Mouse (Mus musculus) CH12F3 (cell line): Measurements from ENCODE around the gene Rint1.

Experiments
- in situ Hi-C: fragments of 300-500 bp; cut with MboI; formaldehyde crosslinking; loops from 2 replicates; pipeline ENCODE4 v1.14.3; 2020; ENCODE audit warnings: low sequenced_read_pairs

Rint1 gene

GRCm38 (mm10) chr5:23787536-23788389 is at the start of gene Rint1:
Rint1 (plus strand) TSS chr5:23787711.
- in situ Hi-C loops, result no loop called here

GRCm38 (mm10) chr5:23743261-23743660 is 44.2 kb upstream of the Rint1 start:
- in situ Hi-C loops, result no loop called here

DNA sequence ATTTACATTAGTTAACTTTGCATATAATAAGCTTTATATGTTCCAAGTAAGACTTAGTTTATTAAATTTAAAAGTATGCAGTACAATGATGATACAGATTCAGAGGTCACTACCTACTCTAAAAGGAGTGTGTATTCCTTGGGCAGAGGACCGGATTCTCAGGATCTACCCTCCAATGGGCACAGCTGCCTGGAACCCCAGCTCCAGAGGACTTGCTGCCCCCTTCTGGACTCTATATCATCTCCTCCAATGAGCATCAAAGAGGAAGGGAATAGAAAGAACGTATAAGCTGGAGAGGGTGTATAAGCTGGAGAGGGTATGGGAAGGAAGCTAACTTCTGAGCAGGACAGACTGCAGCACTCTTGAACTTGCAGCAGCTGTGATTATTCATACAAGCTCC is 37.6 kb upstream of the Rint1 start:
- in situ Hi-C loops, result no loop called here

DNA sequence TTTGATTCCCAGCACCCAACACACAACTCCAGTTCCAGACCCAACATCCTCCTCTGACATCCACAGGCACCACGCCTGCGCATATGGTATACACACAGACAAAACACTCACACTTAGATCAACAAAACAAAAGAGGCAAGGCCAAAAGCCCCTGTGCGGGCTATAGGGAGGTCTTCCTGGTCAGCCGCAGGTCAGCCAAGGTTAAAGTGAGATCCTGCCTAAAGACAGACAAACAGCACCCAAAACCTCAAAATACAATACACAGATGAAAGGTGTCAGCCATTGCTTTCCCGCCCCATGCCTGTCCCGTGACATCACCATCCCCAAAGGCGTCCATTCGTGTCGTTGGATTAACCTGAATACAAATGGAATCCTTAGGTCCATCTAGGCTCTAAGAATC is 31.9 kb upstream of the Rint1 start:
- in situ Hi-C loops, result no loop called here

GRCm38 (mm10) chr5:23756368-23756767 is 31.1 kb upstream of the Rint1 start:
- in situ Hi-C loops, result no loop called here

DNA sequence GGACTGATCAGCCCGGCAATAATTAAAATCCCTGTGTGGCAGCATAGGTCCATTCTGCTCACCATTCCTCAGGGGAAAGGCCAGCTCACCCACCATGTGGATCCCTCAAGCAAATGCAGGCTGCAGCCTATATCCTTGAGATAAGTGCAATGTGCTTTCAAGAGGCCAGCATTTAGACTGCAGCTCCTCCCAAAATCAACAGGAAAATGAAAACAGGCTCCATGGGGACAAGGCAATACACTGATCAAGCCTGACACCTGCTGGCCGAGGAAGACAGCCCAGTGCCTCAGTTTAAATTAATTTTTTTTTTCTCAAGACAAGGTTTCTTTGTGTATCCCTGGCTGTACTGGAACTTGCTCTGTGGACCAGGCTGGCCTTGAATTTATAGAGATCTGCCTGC is 28.9 kb upstream of the Rint1 start:
- in situ Hi-C loops, result no loop called here

- in situ Hi-C loops, result no loop called here
Measured at GRCm38 (mm10) chr5:23762531-23762930, 25.0 kb upstream of the Rint1 start.

DNA sequence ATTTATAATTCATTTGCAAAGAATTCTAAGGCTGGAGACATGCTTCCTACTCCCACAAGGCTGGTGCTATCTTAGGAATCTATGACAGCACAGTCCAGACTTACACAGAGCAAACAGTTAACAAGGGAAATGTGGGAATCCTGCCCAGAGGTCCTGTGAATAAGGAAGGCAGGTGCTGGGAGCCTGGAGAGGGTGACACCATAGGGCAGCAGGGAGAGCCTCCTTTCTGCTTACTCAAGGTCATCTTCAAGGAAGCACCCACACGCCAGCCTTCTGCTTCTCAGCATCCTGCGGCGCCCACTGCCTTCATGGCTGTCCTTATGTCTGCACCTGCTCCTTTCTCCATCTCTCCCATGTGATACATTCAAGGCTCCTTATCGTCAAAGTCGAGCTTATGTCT is 23.0 kb upstream of the Rint1 start:
- in situ Hi-C loops, result no loop called here

DNA sequence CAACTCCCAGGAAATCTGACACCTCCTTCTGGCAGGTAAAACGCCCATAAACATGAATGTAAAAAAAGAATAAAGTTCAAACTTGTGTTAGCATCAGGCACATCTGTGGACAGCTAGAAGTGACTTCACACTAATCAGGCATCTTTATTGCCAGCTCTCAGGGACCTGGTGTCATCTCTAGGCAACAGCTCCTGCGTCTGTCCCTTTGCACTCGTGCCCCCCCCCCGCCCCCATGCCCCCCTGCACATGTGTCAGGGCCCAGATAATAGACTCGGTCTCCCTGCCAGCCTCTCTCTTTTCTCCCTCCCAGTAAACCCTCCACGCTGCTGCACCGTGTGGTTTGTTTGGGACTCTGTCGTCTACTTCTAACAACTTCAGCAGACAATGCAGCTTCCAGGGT is 16.4 kb upstream of the Rint1 start:
- in situ Hi-C loops, result no loop called here

- in situ Hi-C loops, result no loop called here
Measured at GRCm38 (mm10) chr5:23774186-23774585, 13.3 kb upstream of the Rint1 start.

DNA sequence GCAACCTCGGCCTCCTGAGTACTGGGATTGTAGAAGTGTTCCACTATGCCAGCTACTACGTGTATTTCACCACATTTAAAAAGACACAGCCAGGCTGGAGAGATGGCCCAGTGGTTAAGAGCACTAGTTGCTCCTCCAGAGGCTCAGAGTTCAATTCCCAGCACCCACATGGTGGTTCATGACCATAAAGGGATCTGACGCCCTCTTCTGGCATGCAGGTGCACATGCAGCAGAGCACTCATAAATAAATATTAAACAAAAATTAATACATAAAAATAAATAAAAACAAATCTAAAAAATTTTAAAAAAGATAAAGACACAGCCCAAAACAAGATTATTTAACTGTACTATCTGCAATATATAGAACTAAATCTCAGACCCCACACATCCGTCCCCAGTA is 7.0 kb upstream of the Rint1 start:
- in situ Hi-C loops, result no loop called here

GRCm38 (mm10) chr5:23781172-23781571 is 6.3 kb upstream of the Rint1 start:
- in situ Hi-C loops, result no loop called here

- in situ Hi-C loops, result no loop called here
Measured at GRCm38 (mm10) chr5:23782051-23782810, 5.3 kb upstream of the Rint1 start.

GRCm38 (mm10) chr5:23782931-23783877 is 4.3 kb upstream of the Rint1 start, which contains the start of gene Pus7:
Pus7 (minus strand) TSS chr5:23783711.
- in situ Hi-C loops, result no loop called here

DNA sequence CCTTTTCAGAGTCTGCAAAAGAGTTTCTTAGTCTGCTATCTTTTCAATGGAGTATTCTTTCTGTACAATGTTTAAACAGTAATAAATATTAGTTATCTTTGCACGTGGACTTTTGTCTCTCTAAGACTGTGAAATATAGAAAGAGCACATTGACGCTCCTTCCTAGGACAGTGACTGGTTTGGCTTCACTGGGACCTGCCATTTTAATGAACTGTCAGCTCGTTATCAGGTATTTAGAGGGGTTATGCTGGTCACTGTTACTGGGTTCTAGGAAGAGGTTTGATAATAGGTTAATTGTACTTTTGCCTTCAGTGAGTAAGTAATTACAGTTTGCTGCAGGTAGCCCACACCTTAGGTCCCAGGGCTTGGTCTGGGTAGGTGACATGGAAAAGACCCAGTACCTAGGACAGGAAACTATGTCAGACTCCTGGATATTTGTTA is 899 bp downstream of the Rint1 start:
- in situ Hi-C loops, result no loop called here

DNA sequence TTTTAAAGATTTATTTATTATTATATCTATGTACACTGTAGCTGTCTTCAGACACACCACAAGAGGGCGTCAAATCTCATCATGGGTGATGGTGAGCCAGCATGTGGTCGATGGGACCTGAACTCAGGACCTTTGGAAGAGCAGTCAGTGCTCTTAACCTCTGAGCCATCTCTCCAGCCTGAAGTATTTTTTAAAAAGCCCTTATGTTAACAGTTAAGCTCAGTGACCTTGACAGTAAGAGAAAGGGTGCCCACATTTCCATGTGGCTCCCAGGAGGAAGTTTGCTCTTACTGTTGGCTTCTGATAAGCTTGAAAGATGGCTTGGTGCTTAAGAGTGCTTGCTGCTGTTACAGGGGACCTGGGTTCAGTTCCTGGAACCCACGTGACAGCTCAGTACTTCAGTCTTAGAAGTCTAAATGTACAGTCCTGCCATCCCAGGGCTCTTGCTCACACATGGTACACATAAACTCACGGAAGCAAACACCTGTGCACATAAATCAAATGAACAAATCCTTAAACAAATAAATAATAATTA is 1.6 kb downstream of the Rint1 start:
- in situ Hi-C loops, result no loop called here

GRCm38 (mm10) chr5:23792726-23793125 is 5.2 kb downstream of the Rint1 start:
- in situ Hi-C loops, result no loop called here

DNA sequence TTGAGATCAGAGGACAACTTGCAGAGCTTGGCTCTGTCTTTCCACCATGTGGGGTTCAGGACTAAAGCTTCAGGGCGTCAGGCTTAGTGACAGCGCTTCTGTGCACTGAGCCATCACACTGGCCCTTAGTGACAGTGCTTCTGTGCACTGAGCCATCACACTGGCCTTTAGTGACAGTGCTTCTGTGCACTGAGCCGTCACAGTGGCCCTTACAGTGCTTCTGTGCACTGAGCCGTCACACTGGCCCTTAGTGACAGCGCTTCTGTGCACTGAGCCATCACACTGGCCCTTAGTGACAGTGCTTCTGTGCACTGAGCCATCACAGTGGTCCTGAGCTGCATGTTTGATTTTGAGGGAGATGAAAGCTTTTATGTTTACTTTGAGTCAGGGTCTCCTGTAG is 27.3 kb downstream of the Rint1 start:
- in situ Hi-C loops, result no loop called here

DNA sequence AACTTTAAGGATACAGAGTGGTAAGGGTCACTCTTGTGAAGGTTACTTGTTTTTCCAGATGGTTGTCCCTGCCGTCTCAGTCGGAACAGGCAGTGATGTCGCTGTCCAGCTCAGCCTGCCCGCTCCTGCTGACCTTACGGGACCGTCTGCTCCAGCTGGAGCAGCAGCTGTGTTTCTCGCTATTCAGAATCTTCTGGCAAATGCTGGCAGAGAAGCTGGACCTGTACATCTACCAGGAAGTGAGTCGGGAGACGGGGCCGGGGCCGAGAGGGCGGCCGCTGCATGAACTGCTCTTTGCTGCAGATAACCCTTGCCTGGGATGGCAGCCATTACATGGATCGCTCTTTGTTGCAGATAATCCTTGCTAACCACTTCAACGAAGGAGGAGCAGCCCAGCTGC is 29.2 kb downstream of the Rint1 start:
- in situ Hi-C loops, result no loop called here

DNA sequence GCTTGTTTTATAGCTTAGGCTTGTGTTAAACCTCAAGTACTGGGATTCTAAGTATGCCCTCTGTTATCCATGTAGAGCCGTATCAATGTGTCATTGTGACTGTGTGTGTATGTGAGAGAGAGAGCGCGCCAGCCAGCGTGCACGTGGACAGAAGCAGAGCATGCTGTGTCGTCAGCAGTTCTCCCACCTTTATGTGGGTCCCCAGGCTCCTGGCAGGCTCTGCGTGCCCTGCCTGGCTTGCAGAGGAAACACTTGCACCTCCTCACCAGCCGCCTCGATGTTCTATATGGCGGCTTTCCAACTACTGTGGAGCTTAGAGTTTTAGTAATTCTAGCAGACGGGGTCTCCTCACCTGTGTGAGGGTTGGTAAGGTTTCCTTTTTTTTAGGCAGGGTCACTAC is 34.8 kb downstream of the Rint1 start:
- in situ Hi-C loops, result no loop called here
